Mouse (Mus musculus): Measurements from ENCODE around the gene Cenpv.

DNA sequence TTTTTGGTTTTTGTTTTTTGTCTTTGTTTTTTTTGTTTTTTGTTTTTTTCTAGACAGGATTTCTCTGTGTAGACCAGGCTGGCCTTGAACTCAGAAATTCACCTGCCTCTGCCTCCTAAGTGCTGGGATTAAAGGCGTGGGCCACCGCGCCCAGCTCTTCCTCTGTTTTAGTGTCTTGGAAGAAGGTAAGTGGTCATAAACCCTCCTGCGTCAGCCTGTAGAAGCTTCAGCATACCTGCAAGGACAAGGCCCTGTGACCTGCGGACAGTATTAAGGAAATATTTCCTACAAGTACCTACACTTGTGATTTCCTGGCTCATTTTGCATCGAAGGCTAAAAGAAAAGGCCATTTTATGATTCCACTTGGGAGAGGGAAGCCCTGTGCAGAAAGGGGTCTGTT lies 45.4 kb downstream of the Cenpv start:
- TF ChIP-seq CTCF (conservative IDR thresholded peaks at IDR 0.05; ENCODE audit: low read length) (no peak), NANOG (IDR thresholded peaks at IDR 0.05; ENCODE audit: borderline replicate concordance, low read length) (no peak), POU5F1 (IDR thresholded peaks at IDR 0.05; ENCODE audit: borderline replicate concordance, low read length) (no peak)
